Mouse (Mus musculus): ENCODE data around the gene Cebpg. TPM values are rescaled to one million over a fixed set of nuclear protein-coding genes. Genes with fewer than 3 reads are reported as not detected.

Gene Cebpg
- polyA plus RNA-seq, 2 experiments, result 9.2 to 14.7 TPM

DNA sequence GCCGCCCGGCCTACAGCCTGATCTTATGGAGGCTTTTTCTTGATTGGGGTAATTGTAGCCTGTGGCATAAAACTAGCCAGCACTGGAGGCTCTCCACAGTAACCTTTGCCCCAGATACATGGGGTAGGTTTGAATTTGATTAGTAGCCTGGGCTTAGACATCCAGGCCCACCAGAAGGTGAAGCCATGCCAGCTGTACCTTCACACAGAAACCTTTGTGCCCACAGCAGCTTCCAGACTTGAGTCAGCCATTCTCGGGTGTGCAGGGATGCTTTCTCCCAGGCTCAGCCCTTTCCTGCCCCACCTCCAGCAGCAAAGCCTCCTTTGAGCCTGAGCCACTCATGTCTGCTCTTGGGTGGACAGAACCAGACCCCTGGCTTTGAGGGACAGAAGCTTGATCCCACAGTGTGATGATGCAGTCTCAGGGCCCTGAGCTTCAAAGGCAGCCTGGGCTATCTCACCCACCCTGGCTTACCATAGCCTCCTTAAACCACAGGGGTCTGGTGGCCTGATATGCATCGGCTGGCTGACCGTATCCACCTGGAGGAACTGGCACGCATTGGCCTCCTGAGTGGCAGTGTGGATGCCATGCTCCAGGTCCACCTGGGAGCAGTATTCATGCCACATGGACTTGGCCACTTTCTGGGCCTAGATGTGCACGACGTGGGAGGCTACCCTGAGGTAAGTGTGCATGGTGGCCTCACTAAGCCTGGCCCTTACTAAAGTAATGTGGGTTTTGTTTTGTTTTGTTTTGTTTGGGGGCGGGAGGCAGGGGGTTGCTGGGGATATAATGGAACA, 16.0 kb downstream of the Cebpg start:
- H3K9ac ChIP-seq (replicated peaks), result no peak overlapping the region
- WGBS (ENCODE audit: insufficient replicate concordance), result 89% methylated on average over 9 of the region's 9 CpGs

DNA sequence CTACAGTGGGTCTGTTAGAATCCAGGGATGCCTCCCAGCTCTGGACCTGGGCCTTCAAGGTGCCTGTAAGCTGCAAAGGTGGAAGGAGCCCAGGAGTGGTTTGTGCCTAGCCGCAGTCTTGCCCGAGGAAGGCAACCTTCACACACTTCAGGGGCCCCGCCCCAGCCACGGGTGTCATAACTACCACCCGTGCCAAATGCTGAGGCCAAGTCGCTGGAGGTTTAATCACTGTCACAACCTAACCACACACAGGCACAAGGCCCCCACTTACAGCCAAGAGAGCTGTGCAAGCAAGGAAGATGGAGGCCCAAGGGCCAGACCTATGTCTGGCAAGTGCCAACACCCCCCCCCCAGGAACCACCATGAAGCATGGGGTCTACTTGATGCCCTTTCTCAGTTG, 19.0 kb downstream of the Cebpg start:
- H3K36me3 ChIP-seq (replicated peaks; ENCODE audit: control insufficient read depth, insufficient read depth, low read depth), result peaks cover 2% of the 10 kb centered on the region; the same call in 1 of the 2 replicates

More for the DNA sequence above, 16.0 kb downstream of the Cebpg start:
- no peak for DNase-seq (ENCODE audit: low read depth in 3 of 3, low spot score in 3 of 3)
- Histone ChIP-seq H3K4me1 (replicated peaks; ENCODE audit: control insufficient read depth in 2 of 2, insufficient read depth in 2 of 2, low read length in 1 of 2) (peaks cover 0 to 7% of the 10 kb centered on the region in 2 experiments; a peak in 2 of 4 replicates), H3K4me3 (ENCODE audit: insufficient read depth in 1 of 2, low read depth in 2 of 2, low read length in 2 of 2) (no peak overlapping the region), H3K9me3 (ENCODE audit: control insufficient read depth, low read length) (no peaks in the 10 kb centered on the region), H3K36me3 (replicated peaks; ENCODE audit: control insufficient read depth, insufficient read depth, low read depth) (peaks cover 24% of the 10 kb centered on the region), H3K27ac (no peak overlapping the region), H3K27me3 (ENCODE audit: control insufficient read depth, insufficient read depth, low read length) (no peaks in the 10 kb centered on the region), H3K4me2 (ENCODE audit: low read depth) (no peak overlapping the region)
- ATAC-seq (ENCODE audit: insufficient read depth), result no peak
- TF ChIP-seq EP300 (IDR thresholded peaks at IDR 0.05; ENCODE audit: low read depth) (no peak), CTCF (IDR thresholded peaks at IDR 0.05; ENCODE audit: low read depth) (no peak)

DNA sequence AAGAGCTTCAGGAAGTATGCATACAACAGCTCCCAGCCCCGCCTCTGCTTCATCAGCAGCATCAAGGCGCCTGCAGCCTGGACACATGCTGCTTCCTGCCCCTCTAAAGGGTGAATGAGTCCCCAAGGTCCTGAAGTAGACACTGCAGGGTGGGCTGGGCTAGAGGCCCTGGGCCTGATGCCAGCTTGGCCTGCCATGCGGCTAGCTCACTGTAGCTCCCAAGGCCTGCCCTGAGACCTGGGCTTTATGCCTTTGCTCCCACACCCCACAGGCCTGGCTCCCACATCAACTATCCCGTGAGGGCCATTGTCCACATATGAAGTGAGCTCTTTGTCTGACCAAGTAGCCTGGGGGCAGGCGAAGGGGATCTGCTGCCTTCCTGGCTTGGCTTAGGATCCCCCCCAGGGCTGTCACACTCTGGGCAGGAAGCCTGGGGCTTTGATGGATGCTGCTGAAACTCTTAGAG, 20.1 kb downstream of the Cebpg start:
- Histone ChIP-seq H3K4me2 (ENCODE audit: low read depth) (no peak overlapping the region), H3K27ac (no peak overlapping the region), H3K36me3 (replicated peaks; ENCODE audit: control insufficient read depth, insufficient read depth, low read depth) (no peaks in the 10 kb centered on the region; the same call in 1 of the 2 replicates), H3K9ac (replicated peaks) (no peak overlapping the region), H3K9me3 (ENCODE audit: control insufficient read depth, low read length) (no peaks in the 10 kb centered on the region), H3K4me3 (ENCODE audit: insufficient read depth in 1 of 2, low read depth in 2 of 2, low read length in 2 of 2) (no peak overlapping the region), H3K4me1 (replicated peaks; ENCODE audit: control insufficient read depth in 2 of 2, insufficient read depth in 2 of 2, low read length in 1 of 2) (peaks cover 0 to 8% of the 10 kb centered on the region in 2 experiments; a peak in 2 of 4 replicates), H3K27me3 (ENCODE audit: control insufficient read depth, insufficient read depth, low read length) (no peaks in the 10 kb centered on the region)
- ATAC-seq (ENCODE audit: insufficient read depth) (no peak), DNase-seq (ENCODE audit: low read depth in 3 of 3, low spot score in 3 of 3) (no peak)
- TF ChIP-seq CTCF (IDR thresholded peaks at IDR 0.05; ENCODE audit: low read depth) (no peak), EP300 (IDR thresholded peaks at IDR 0.05; ENCODE audit: low read depth) (no peak)
- 76% methylated on average over 5 of the region's 5 CpGs for WGBS (ENCODE audit: insufficient replicate concordance)

More for the DNA sequence above, 19.0 kb downstream of the Cebpg start:
- no peak for DNase-seq (ENCODE audit: low read depth in 3 of 3, low spot score in 3 of 3)
- Histone ChIP-seq H3K9me3 (ENCODE audit: control insufficient read depth, low read length) (no peaks in the 10 kb centered on the region), H3K4me1 (replicated peaks; ENCODE audit: control insufficient read depth in 2 of 2, insufficient read depth in 2 of 2, low read length in 1 of 2) (peaks cover 0 to 8% of the 10 kb centered on the region in 2 experiments; a peak in 2 of 4 replicates), H3K4me2 (ENCODE audit: low read depth) (no peak overlapping the region), H3K27me3 (ENCODE audit: control insufficient read depth, insufficient read depth, low read length) (no peaks in the 10 kb centered on the region), H3K27ac (no peak overlapping the region), H3K9ac (replicated peaks) (no peak overlapping the region), H3K4me3 (ENCODE audit: insufficient read depth in 1 of 2, low read depth in 2 of 2, low read length in 2 of 2) (no peak overlapping the region)
- 59% methylated on average over 6 of the region's 6 CpGs for WGBS (ENCODE audit: insufficient replicate concordance)
- TF ChIP-seq EP300 (IDR thresholded peaks at IDR 0.05; ENCODE audit: low read depth), result no peak
- TF ChIP-seq CTCF (IDR thresholded peaks at IDR 0.05; ENCODE audit: low read depth), result no peak
- ATAC-seq (ENCODE audit: insufficient read depth), result no peak

DNA sequence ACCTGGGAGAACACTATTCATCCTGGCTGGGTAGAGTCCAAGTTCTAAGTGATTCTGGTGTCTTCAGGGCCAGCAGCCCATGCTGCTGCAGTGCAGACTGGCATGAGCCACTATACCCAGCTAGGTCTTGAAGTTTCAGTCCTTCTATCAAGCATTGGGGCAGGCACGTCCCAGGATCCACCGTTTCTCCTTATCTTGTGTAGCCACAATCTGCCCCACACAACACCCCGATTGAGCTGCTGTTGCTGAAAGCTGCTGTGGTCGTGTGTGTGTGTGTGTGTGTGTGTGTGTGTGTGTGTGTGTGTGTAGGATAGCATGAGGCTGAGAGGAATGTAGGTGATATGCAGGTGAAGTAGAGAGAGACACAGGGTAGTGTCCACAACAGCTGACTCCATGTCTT, 20.8 kb downstream of the Cebpg start:
- Histone ChIP-seq H3K4me1 (replicated peaks; ENCODE audit: control insufficient read depth in 2 of 2, insufficient read depth in 2 of 2, low read length in 1 of 2) (peaks cover 0 to 8% of the 10 kb centered on the region in 2 experiments; a peak in 2 of 4 replicates), H3K36me3 (replicated peaks; ENCODE audit: control insufficient read depth, insufficient read depth, low read depth) (no peaks in the 10 kb centered on the region; the same call in 1 of the 2 replicates), H3K27ac (no peak overlapping the region), H3K9ac (replicated peaks) (no peak overlapping the region), H3K4me2 (ENCODE audit: low read depth) (no peak overlapping the region), H3K27me3 (ENCODE audit: control insufficient read depth, insufficient read depth, low read length) (no peaks in the 10 kb centered on the region), H3K9me3 (ENCODE audit: control insufficient read depth, low read length) (no peaks in the 10 kb centered on the region), H3K4me3 (ENCODE audit: insufficient read depth in 1 of 2, low read depth in 2 of 2, low read length in 2 of 2) (no peak overlapping the region)
- 10% methylated on average over 4 of the region's 4 CpGs for WGBS (ENCODE audit: insufficient replicate concordance)
- peak; percentile 75 for ATAC-seq (ENCODE audit: insufficient read depth)
- TF ChIP-seq CTCF (IDR thresholded peaks at IDR 0.05; ENCODE audit: low read depth) (no peak), EP300 (IDR thresholded peaks at IDR 0.05; ENCODE audit: low read depth) (peak; percentile 57)
- peak in 1 of 3 experiments; percentile 11 for DNase-seq (ENCODE audit: low read depth in 3 of 3, low spot score in 3 of 3)

DNA sequence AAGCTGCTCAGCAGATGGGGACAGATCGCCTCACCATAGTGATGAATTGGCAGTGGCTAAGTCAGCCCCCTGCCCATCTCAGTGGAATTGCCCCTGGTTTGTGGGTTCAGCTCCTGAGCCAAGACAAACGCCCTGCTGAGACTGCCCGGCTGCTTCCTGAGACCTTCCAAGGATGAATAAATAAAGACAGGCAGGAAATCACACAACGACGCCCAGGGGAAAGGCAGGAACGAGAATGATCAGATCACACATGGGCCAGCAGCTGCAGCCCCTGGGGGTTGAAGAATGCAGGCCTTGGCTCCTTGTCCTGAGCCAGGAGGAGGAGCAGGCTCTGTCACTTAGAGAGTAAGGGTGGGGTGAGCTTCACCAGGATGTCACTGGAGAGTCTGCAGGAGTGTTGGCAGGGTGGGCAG, 21.2 kb downstream of the Cebpg start:
- 58% methylated on average over 6 of the region's 6 CpGs for WGBS (ENCODE audit: insufficient replicate concordance)
- Histone ChIP-seq H3K27me3 (ENCODE audit: control insufficient read depth, insufficient read depth, low read length) (no peaks in the 10 kb centered on the region), H3K4me1 (replicated peaks; ENCODE audit: control insufficient read depth in 2 of 2, insufficient read depth in 2 of 2, low read length in 1 of 2) (peaks cover 0 to 8% of the 10 kb centered on the region in 2 experiments; a peak in 2 of 4 replicates), H3K36me3 (replicated peaks; ENCODE audit: control insufficient read depth, insufficient read depth, low read depth) (no peaks in the 10 kb centered on the region; the same call in 1 of the 2 replicates), H3K9me3 (ENCODE audit: control insufficient read depth, low read length) (no peaks in the 10 kb centered on the region), H3K4me3 (ENCODE audit: insufficient read depth in 1 of 2, low read depth in 2 of 2, low read length in 2 of 2) (no peak overlapping the region), H3K27ac (no peak overlapping the region), H3K9ac (replicated peaks) (no peak overlapping the region), H3K4me2 (ENCODE audit: low read depth) (no peak overlapping the region)
- TF ChIP-seq CTCF (IDR thresholded peaks at IDR 0.05; ENCODE audit: low read depth), result no peak
- TF ChIP-seq EP300 (IDR thresholded peaks at IDR 0.05; ENCODE audit: low read depth), result no peak
- DNase-seq (ENCODE audit: low read depth in 3 of 3, low spot score in 3 of 3), result no peak
- ATAC-seq (ENCODE audit: insufficient read depth), result peak; percentile 40; the same call in 1 of the 2 replicates

Measured in liver, embryonic 14.5 days (tissue).